Mouse (Mus musculus) left cerebral cortex, postnatal 25 days (tissue): ENCODE data around the gene Fgfr2. TPM values are rescaled to one million over a fixed set of nuclear protein-coding genes. Genes with fewer than 3 reads are reported as not detected.

ENCODE experiments used
- DNase-seq, 2 experiments: peaks; one replicate each; pipeline ENCODE4 v3.0.0; 2022; ENCODE audit warnings: low spot score in 2 of 2, mixed read lengths in 1 of 2
- intact Hi-C: fragments of 180-260 bp; cut with DNase I; formaldehyde crosslinking; loops from one replicate; pipeline ENCODE4 v1.15.1; 2025
- total RNA-seq, 2 experiments: library from RNA; stranded (reverse); gene quantifications; 2 replicates each; pipeline ENCODE4 v1.2.3; 2021

Fgfr2 gene
- total RNA-seq, 2 experiments from 2014 or later, result 37.1 to 42.0 TPM

DNA sequence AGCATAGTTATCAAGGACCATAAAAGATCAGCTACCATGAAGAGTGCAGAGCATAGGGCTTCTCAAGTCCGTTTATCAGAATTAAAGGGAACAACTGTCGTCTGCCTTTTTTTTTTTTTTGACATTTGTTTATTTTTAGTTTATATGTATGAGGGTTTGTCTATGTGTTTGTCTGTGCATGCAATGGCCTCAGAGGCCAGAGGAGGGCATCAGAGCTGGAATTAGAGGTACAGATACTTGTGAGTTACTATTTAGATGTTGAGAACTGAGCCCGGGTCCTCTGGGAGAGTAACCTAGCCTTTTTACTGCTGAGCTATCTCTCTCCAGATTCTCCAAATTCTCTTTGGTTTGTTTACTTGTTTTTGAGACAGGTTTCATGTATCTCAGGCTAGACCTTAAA lies 219.4 kb downstream of the Fgfr2 start:
- DNase-seq, result no peak
- intact Hi-C loops, result no loop called here

DNA sequence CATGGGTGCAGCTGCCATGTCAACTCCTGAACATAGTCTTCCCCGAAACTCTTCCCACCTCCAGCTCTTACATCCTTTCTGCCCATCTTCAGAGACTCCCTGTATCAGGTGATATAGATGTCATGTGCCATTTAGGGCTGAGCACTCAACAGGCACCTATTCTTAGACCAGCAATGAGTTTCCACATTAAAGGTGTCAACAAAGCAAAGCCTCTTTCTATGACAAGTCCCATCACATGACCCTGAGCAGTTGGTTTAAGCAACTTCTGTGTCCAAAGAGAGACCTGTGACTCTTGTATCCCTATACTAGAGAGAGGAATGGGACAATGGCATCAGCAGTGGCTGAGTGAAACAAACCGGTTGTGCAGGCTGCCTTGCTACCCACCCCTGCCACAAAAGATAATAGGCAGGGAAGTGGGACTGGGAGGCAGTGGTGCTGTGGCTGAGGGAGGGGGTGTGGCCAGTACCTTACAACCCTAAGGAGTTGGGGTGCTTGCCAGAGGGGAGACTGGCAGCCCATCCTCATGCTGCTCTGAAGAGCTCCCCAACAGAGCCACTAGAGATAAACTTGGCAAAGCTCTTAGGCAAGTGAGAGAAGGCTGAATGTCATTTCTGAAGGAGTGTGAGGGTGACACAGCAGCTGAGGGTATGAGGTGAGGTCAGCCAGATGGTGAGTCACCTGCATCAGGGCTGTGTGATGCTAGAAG lies 222.2 kb downstream of the Fgfr2 start:
- intact Hi-C loops, result no loop called here

DNA sequence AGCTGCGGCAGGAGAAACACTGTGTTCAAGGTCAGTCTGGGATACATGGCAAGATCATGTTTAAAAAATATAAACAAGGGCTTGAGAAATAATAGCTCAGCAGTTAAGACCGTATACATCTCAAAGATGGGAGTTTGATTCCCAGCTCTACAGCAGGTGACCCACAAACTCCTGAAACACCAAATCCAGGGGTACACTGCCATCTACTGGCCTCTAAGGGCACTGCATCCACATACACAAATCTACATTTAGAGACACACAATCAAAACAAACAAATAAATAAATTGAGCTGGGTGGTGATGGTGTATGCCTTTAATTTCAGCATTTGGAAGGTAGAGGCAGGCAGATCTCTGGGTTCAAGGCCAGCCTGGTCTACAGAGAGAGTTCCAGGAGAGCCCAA lies 224.9 kb downstream of the Fgfr2 start:
- intact Hi-C loops, result no loop called here

More for the DNA sequence above, 222.2 kb downstream of the Fgfr2 start:
- no peak for DNase-seq

DNA sequence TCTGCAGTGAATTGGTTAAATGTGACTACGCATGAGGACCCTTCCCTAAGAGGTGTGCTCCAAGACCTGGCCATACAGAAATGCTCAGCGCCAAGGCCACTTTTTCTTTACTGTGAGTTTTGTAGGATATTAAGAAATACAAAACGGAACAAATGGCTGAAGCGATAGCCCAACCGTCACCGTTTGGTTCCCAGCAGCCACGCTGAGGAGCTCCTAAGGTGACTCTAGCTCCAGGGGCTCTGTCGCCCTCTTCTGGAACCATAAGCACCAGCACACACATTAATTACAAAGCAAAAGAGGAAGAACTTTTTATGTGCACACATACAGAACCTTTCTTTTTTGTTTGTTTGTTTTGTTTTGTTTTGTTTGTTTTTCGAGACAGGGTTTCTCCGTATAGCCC lies 225.9 kb downstream of the Fgfr2 start:
- DNase-seq, result no peak
- intact Hi-C loops, result no loop called here

More for the DNA sequence above, 224.9 kb downstream of the Fgfr2 start:
- no peak for DNase-seq

DNA sequence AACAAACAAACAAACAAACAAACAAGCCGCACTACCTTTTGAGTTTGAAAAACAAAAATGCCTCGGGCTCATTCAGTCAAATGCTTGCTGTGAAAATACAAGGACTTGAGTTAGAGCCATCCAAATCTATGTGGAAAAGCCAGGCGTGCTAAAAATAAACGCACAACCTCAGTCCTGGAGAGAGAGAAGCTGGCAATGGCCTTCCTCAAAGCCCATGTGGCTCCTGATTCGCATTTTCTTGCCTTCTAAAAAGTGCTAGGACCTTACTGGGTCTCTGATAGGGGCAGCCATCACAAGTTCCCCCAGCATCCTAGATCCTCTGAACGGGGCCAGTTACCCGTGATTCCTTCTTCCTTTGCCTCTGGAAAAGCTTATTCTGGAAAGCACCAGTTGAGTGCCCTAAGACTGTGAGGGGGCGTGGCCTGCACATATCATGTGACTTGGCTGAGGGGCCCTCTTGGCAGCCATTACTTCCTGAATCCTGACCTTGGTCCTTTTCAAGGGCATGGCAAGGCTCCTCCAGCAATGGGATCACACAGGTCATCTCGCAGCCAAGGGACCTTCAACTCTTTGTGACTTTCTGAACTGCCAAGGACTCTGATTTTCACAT lies 226.8 kb downstream of the Fgfr2 start:
- no peak for DNase-seq
- intact Hi-C loops, result no loop called here

DNA sequence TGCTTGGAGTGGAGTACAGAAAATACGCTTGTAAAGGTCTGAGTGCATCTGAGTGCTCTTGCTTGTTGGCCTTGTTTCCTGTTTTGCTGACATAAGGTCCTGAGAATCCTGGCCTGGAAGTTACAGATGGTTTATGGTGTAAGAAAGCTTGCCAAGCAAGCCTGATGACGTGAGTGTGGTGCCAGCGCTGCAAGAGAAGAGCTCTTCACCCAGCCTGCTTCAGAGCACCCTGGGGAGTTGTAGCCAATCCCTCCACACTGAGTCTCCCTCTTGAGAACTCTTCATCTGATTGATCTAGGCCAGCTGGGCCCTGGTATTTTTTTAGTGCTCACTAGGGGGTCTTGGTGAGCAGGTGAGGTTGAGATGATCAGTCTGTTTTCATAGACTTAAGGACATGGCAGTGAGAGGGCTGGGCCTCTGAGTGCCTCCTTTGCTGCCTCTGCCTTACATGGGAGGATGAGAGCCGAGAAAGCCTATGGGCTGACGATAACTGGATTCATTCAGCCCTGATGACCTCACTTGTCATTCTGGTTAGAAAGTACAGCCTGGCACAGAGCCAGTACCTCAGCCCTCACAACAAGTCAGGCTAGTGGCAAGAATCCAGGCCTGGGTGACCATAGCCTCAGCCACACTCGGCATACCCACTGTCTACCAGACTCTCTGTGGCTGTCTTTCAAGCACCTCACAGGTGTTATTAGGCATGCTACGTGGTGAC lies 228.2 kb downstream of the Fgfr2 start:
- DNase-seq, result peak in 1 of 2 experiments; percentile 13
- intact Hi-C loops, result no loop called here

DNA sequence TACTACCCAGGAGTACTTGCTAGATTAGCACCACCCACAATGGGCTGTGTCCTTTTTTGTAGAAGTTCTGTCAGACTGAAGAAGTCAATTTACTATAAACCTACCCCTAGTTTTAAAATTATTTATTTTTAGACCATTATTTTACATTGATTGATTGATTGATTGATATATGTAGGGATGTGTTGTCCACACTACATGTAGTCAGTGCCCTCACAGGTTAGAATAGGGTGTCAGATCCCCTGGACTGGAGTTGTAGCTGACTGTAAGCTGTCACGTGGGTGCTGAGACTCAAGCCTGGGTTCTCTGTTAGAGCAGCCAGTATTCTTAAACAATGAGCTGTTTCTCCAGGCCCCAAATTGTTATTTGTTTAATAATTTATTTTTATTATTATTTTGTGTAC lies 229.8 kb downstream of the Fgfr2 start:
- intact Hi-C loops, result no loop called here

DNA sequence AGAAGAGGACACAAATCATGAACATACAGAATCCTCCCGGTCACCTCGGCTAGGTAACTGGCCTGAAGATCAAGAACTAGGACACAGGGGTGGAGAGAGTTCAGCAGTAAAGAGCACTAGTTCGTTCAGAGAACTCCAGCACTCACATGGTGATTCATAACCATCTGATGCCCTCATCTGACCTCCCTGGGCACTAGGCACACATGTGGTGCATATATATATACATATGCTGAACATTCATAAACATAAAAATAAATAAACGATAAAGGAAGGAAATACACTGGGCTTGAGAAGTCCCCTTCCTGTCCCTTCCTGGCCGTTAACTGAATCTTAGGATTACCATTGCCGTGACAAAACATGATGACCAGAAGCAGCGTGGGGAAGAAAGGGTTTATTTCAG lies 230.3 kb downstream of the Fgfr2 start:
- intact Hi-C loops, result no loop called here
- no peak for DNase-seq

More for the DNA sequence above, 229.8 kb downstream of the Fgfr2 start:
- no peak for DNase-seq

DNA sequence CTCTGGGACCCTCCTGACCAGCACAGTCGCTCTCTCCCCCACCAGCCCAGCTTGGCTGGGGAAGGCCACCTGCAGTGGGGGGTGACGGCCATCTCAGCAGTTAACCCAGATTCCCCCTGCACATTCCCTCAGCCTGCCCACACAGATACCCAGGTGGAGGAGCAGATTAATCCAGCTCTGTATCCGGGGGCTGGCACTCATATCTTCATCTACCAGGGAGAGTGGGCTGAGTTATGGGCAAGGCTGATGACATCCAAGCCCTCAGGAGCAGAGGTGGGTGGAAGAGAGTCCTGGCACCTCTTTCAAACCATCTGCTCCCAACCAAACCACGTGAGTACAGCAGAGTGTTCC lies 230.9 kb downstream of the Fgfr2 start:
- DNase-seq, result peak in 1 of 2 experiments; percentile 9
- intact Hi-C loops, result no loop called here

DNA sequence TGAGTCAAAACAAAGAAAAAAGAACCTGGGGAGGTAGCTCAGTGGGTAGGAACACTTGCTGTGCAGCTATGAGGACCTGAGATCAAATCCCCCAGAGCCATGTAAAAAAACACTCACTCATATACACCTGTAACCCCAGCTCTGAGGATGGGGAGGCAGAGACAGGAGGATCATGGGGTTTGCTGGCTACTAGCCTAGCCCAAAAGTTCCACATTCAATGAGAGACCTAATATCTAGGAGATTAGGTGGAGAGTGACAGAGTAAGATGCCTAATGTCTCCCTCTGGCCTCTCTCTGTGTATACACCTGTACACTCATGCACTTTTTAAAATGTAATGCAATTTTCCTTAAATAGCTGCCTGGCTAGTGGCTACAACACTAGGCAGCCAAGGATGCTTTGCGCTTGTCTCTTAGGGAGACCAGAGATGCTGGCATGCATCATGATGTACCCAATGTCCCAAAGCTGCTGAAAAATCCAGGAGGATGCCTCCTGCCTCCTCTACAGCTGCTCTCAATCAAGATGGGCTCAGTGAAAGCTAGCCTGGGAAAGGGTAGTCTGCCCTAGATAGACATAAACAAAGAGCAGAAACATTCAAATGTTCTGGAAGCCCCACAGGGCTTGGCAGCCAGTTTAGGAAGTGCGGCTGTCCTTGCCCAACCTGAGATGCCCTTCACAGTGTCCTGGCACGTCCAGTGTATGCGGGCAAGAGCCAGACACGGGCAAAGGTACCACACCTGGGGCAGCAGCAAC lies 231.4 kb downstream of the Fgfr2 start:
- intact Hi-C loops, result no loop called here
- peak in 1 of 2 experiments; percentile 19 for DNase-seq

DNA sequence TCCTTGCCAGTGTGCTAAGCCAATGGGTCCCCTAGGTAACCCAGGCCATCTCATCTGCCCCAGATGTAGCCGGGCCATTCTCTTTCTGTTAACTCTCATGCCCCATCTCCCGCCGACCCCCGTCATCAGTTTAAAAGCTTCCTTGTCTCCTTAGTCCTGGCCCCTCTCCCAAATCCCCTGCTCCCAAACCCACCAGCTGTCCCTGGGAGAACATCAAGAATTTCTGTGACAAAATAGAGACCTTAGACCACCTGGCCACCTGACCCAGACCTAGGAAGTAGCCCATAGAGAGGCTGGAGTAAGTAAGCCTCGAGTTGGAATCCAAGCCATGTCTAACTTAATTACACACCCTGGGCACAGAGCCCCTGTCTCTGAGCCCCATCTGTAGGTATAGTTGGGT lies 232.9 kb downstream of the Fgfr2 start:
- DNase-seq, result no peak
- intact Hi-C loops, result no loop called here

DNA sequence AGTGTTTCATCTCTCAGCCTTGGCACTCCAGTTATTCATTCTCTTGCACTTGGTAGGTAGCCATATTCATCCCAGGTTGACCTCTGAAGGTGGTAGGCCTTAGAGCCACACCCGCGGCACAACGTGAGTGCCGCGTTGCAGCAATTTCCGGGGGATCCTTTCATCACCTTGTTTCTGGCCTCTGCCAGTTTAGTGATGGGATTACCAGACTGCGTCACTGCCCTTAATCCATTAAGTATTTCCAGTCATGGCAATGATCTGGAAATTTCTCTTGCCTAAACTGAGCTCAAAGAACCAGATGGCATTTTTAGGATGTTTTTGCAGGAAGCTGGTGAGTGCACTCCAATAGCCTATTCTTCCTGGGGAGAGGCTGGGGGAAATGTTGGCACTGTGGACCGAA lies 233.5 kb downstream of the Fgfr2 start:
- intact Hi-C loops, result no loop called here
- DNase-seq, result no peak

DNA sequence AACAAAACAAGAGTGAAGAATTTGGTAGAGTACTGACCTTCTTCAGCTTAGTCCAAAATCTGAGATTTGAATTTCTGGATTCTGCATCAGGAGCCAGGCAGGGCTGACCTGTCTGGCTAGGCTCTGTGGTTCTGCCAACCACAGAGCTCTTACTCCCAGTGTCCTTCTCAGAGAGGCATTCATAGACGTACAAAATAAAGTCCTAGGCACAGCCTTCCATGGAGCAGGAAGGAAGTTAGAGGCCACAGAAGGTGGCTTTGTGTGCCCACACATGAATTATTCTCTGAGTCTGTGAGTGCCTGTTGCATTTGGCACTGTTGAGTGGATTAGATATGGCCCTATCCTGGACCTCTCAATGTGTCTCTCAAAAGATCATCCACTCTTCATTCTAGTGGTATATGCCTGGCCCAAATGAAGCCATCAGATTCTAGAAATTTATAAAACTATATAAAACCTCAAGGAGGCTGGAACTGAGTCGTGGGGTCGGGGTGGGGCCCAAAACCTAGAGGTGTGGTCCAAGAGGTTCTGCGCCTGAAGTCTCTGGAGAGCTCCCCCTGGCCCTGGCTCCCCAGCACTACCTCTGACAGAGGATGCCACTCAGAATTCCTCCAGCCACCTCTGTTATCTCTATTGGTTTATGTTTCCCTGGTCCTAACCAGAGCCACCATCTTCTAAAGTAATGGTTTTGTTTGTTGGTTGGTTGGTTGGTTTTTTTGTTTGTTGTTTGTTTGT lies 234.5 kb downstream of the Fgfr2 start:
- DNase-seq, result no peak
- intact Hi-C loops, result no loop called here

DNA sequence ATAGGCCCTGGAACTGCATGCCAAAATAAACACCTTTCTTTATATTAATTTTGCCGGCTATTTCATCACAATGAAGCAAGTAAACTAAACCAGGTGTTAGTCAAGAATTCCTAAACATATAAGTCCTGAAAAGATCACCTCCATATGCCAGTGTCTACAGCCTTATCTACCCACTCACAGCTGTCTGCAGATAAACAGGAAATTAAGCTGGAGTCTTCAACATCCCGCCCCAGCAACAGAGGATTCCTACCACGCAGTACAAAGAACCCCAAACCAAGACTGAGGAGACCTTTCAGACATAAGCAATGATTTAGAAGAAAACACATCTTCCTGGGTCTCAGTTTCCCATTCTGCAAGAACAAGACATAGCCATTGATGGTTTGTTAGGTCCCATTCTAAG lies 235.1 kb downstream of the Fgfr2 start:
- intact Hi-C loops, result no loop called here
- no peak for DNase-seq

DNA sequence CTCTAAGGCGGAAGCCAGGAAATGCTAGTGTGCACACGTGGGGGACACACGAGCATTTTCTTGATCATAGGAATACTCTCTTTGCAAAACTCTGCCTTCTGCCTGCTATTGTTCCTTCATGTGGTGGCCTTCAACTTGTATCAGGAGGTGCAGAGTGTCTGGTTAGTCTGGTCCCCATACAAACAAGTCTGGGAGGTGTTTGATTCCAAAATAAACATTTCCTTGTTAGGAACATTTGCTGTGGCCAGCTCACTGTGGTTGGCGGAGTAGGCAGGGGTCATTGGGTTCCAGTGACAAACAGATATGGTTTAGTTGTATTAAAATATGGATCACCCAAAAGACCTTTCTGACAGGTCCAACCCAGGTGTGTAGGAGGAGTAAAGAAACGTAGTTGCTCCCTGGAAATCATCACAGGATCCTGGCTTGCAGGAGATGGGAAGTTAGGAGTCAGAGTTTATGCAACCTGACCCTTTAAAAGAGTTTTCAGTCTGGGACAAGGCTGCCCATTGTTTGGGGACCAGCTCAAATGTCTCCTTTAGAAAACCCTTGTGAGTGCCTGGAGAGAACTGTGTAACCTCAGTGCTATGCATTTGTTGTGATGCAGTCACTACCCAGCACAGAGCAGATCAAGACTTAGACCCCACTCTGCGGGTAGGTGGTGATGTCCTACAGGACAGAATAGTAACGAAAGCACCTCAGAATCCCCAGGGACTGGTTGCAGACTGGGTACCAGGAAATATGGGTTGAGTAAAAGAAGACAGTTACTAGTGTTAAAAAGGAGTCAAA lies 235.9 kb downstream of the Fgfr2 start:
- intact Hi-C loops, result no loop called here
- no peak for DNase-seq

DNA sequence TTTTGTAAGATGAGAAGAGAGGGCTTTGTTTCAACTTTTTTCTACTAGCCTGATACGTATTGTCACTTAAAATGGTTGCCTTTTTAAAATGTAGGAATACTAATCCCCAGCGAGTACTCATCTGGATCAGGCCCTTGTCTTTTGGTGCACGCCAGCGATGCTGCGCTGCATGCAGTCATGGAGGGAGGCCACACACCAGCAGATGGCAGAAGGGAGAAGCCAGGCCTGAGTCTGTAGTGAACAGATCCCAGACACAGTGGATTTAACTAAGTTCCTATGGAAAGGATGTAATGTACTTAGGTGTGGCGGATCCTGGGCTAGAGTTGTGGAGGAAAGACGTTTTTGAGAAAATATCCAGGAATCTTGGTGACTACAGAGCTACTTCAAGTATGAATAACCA lies 239.1 kb downstream of the Fgfr2 start:
- intact Hi-C loops, result loop anchor here (5.0 kb wide), 1 partner anchor 118 kb away; no protein-coding TSS in a partner anchor
- DNase-seq, result peak in 1 of 2 experiments; percentile 42

DNA sequence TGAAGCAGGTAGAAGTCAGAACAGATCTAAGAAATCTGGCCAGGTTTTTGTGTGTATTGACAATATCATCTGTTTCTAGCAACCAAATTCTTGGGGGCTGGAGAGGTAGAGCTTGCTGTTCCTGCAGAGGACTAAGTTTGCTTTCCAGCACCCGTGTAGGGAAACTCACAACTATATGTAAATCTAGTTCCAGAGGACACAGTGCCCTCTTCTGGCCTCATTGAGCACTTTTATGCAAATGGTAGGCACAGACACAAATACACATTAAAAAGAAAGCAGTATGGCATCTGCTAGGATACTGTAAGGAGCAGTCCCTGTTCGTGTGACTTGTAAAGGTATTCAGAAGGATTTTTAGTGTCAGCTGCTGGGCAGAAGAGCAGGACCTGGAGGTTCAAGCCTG lies 240.8 kb downstream of the Fgfr2 start:
- peak in 1 of 2 experiments; percentile 16 for DNase-seq
- intact Hi-C loops, result loop anchor here (5.0 kb wide), 1 partner anchor 120 kb away; no protein-coding TSS in a partner anchor

DNA sequence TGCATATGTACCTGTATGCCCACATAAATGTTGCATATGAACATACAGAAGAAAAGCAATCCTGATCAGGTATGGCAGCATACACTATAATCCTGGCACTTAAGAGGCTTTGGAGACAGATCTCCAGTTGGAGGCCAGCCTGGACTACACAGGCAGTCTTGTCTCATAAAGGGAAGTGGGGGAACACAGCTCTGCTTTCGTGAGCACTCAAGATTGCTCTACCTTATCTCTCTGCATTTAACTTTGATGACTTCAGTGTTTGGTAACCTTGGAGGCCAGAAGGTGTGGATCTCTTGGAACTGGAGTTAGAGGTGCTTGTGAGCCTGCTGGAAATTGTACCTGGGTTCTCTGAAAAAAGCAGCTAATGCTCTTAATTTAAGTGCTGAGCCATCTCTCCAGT lies 242.9 kb downstream of the Fgfr2 start:
- no peak for DNase-seq
- intact Hi-C loops, result loop anchor here (5.0 kb wide), 1 partner anchor 122 kb away; no protein-coding TSS in a partner anchor
